Mouse (Mus musculus) midbrain, embryonic 16.5 days (tissue): Measurements from ENCODE around the gene Lef1. TPM values are rescaled to one million over a fixed set of nuclear protein-coding genes. Genes with fewer than 3 reads are reported as not detected.

Source experiments
- ATAC-seq: fragments of 200-750 bp; cut with Nextera tagmentation; 2 replicates; pipeline ENCODE4 v1.8.0; 2017; ENCODE audit warnings: moderate TSS enrichment
- H3K27ac ChIP-seq: fragments of 300-500 bp; sonication (generic); 2 replicates; pipeline ENCODE4 v1.5.1; 2014; ENCODE audit warnings: mild to moderate bottlenecking, low read length, mixed read lengths
- H3K27me3 ChIP-seq: fragments of 300-500 bp; sonication (generic); 2 replicates; pipeline ENCODE4 v1.6.1; 2014; ENCODE audit warnings: low read depth, low read length, mixed read lengths; ENCODE audit not compliant: control insufficient read depth, insufficient read depth
- H3K36me3 ChIP-seq: fragments of 300-500 bp; sonication (generic); 2 replicates; pipeline ENCODE4 v1.6.1; 2014; ENCODE audit warnings: mild to moderate bottlenecking, low read length, moderate library complexity, mixed read lengths; ENCODE audit not compliant: control insufficient read depth, insufficient read depth
- H3K4me1 ChIP-seq: fragments of 300-500 bp; sonication (generic); 2 replicates; pipeline ENCODE4 v1.6.1; 2014; ENCODE audit warnings: mild to moderate bottlenecking, low read length, mixed read lengths; ENCODE audit not compliant: control insufficient read depth, insufficient read depth
- H3K4me2 ChIP-seq: fragments of 300-500 bp; sonication (generic); 2 replicates; pipeline ENCODE4 v1.6.1; 2014; ENCODE audit warnings: mild to moderate bottlenecking, low read length, mixed read lengths
- H3K4me3 ChIP-seq: fragments of 300-500 bp; sonication (generic); 2 replicates; pipeline ENCODE4 v1.5.1; 2014; ENCODE audit warnings: low read depth, mild to moderate bottlenecking, low read length, moderate library complexity, mixed read lengths
- H3K9ac ChIP-seq: fragments of 300-500 bp; sonication (generic); 2 replicates; pipeline ENCODE4 v1.6.1; 2014; ENCODE audit warnings: low read depth, low read length, mixed read lengths
- H3K9me3 ChIP-seq: fragments of 300-500 bp; sonication (generic); replicated peaks from 2 replicates; pipeline ENCODE4 v1.6.1; 2014; ENCODE audit warnings: mild to moderate bottlenecking, low read length, mixed read lengths; ENCODE audit not compliant: control insufficient read depth, poor library complexity, severe bottlenecking
- WGBS: fragments of 180-500 bp; shearing (Covaris S2); extraction: QIAGEN DNeasy Blood & Tissue Kit; methylation state at CpG from one replicate; pipeline ENCODE4 v1.1.7; 2014; 5-methylcytosine and 5-hydroxymethylcytosine counted together
- polyA plus RNA-seq: library from polyadenylated mRNA; unstranded; fragments of >200 nt; fragmentation: Nextera tagmentation; extraction: Ambion mirVana; gene quantifications from 2 replicates; pipeline ENCODE4 v1.2.1, GENCODE M21; 2015

Gene Lef1
- polyA plus RNA-seq, 1 experiment from 2014 or later: 81.3 TPM

DNA sequence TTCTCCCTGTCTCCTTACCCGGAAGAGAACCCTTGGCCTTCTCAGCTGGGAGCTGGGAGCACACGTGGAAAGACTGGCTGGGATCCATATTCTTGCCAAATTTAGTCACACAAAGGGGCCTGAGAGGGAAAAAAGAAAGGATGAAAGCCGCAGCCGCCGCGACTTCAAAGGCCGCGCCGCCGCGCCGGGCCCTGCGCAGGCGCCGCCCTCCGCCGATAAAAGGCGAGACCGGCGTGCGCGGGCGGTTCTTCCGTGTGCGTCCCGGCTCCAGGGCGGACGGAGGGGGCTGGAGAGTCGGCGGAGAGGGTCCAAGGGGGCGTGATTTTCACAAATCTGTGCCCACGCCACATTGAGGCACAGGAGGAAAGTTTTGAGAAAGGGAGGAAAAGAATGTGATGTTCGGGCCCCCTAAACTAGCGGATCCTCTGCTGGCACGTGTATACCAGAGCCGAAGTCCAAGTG is 4.3 kb upstream of the Lef1 start:
- peak overlapping the region; percentile 87 for H3K4me2 ChIP-seq
- H3K27me3 ChIP-seq: 0 out of 2 replicates have a peak, but pooled peaks cover 4% of the 10 kb centered on the region
- under 1% methylated on average over 36 of the region's 36 CpGs for WGBS
- peak overlapping the region; percentile 65 for H3K9ac ChIP-seq
- H3K27ac ChIP-seq: peak overlapping the region; percentile 80
- H3K9me3 ChIP-seq: no peaks in the 10 kb centered on the region
- H3K4me1 ChIP-seq: peaks cover 33% of the 10 kb centered on the region
- peak overlapping the region; percentile 34 for H3K4me3 ChIP-seq
- no peaks in the 10 kb centered on the region for H3K36me3 ChIP-seq
- peak; percentile 61 for ATAC-seq

DNA sequence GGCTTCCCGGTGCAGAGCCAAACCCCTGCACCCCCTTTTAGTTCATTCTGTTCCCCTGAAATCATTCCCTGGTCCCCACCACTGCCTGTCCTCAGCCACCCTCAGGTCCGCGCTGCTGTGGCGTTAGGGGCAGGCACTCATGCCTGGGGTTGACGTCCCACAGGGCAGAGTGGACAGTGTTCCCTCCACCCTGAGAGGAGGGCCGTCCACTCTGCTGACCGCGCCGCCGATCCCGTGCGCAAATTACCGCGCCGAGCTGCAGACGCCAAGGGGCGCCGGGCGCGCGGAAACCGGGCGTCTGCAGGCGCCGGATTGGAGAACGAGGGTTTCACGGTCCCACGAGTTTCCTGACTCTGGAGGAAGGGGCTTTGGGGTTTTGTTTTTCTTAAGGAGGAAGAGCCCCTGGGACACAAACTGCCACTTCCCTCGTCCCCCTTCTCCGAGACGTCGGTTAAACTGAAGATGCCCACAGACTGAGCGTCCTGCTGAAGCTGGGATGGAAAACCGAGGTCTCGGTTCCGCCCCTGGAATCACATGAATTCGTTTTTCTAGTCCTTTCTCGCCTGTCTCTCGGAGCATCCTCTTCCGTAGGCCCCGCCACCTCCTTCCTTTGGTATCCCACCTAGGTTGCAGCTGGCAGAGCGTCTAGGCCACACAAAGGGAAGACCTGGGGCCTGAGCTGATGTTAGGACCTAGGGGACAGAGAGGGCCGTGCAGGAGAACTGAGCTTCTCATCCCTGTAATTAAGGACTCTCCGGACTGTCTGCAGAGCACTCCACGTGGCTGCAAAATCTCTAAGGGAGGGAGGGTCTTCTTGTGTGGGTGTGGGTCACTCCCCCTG is 3.6 kb upstream of the Lef1 start:
- WGBS: 1% methylated on average over 45 of the region's 45 CpGs
- H3K36me3 ChIP-seq: no peaks in the 10 kb centered on the region
- H3K9ac ChIP-seq: peak overlapping the region; percentile 65
- H3K4me3 ChIP-seq: peak overlapping the region; percentile 34
- H3K27me3 ChIP-seq: 0 out of 2 replicates have a peak, but pooled peaks cover 4% of the 10 kb centered on the region
- H3K27ac ChIP-seq: peak overlapping the region; percentile 80
- ATAC-seq: peak; percentile 7; the same call in 1 of the 2 replicates
- peaks cover 33% of the 10 kb centered on the region for H3K4me1 ChIP-seq
- no peaks in the 10 kb centered on the region for H3K9me3 ChIP-seq
- H3K4me2 ChIP-seq: peak overlapping the region; percentile 87

DNA sequence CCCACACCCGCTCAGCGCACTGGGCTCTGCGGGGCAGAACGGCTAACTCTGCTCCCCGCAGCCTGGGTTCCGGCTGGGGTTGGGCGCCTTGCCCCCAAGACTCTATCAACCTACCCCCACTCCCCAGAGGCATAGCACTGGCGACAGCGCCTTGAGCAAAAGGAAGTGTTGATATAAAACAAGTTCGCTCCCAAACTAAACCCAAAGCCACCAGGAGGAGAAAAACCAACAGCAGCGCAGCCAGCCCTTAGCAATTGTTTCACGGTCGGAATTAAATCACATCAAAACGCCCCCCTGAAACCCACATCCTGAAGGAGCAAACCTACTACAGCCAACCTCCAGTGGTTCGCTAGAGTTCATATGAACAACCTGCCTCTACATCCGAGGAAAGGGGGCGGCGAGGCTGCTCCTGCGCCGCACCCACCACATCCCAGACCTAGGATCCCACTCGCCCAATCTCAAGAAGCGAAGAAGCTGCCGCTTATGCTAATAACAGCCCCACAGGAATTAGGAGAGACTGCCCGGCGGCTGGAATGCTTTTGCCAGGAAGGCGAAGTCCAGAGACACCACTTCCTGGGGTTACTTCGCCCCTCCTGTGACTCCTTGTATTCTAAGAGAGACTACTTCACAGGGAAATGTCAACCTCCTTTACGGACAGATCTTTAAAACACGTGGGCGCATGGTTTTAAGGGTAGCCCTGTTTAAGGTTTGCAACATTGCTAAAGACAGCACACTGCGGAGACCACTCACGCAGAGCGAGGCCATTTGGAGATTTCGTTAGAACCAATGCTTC is 2.8 kb upstream of the Lef1 start:
- WGBS: 2% methylated on average over 34 of the region's 34 CpGs
- Histone ChIP-seq H3K9ac (peak overlapping the region; percentile 65), H3K27ac (peak overlapping the region; percentile 80), H3K9me3 (no peaks in the 10 kb centered on the region), H3K27me3 (0 out of 2 replicates have a peak, but pooled peaks cover 4% of the 10 kb centered on the region), H3K4me1 (peaks cover 37% of the 10 kb centered on the region), H3K4me3 (peak overlapping the region; percentile 34), H3K36me3 (no peaks in the 10 kb centered on the region), H3K4me2 (peak overlapping the region; percentile 87)
- ATAC-seq: no peak

DNA sequence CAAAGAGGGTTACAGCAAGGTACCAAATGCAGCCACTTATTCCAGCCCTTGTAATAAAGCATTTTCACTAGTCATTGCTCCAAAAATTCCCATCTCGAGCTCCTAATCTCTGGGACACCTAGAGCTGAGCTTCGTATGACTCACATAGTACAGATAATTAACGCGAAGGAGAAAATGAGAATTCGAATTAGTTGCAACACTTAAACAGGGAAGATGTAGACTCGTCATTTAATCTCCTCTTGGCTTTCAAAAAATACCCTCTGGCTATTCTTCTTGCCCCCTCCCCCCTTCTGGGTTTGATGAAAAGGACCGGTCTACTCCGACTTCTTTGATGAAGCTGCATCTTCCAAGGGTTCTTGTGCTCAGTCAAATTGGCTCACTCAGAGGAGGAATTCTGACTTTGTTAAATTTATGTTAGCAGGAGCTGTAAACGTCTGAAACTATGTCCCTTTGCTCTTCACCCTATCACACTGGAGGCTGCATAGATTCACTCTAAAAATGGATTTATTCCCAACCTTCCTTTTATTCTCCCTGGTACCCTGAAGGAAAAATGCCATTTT is 2.1 kb upstream of the Lef1 start:
- Histone ChIP-seq H3K4me2 (peak overlapping the region; percentile 87), H3K9ac (peak overlapping the region; percentile 65; the same call in 1 of the 2 replicates), H3K4me3 (peak overlapping the region; percentile 34), H3K9me3 (no peaks in the 10 kb centered on the region), H3K27ac (peak overlapping the region; percentile 80), H3K4me1 (peaks cover 37% of the 10 kb centered on the region), H3K36me3 (no peaks in the 10 kb centered on the region), H3K27me3 (0 out of 2 replicates have a peak, but pooled peaks cover 4% of the 10 kb centered on the region)
- ATAC-seq: no peak
- 4% methylated on average over 9 of the region's 9 CpGs for WGBS

DNA sequence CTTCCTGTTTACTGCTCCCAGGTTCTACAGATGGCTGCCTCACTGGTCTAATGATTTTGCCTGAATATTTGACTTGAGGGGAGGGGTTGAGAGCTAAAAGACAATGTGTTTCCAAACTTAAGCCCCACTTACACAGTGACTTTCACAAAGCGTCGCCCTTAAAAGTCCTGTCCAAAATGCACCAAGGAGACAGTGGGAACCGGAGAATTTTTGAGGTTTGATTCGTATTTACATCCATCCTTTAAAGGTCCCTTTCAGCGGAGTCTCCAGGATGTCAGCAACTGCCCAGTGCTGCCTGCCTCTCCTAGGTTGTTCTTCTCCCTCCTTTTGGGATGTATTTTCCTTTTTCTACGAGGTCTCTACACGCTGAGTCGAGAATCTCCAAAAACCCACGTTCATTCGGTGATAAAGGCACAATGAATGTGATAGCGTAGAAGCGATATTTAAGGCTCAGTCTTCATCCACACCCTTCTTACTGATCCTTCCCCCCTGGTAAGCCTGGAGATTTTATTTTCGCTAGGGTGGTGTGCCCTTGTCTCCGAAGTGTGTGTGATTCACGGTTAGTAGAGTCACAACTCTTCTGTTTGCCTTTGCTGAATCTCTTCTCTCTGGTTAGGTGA is 1.1 kb upstream of the Lef1 start:
- Histone ChIP-seq H3K36me3 (no peaks in the 10 kb centered on the region), H3K4me2 (peak overlapping the region; percentile 81), H3K4me1 (peaks cover 37% of the 10 kb centered on the region), H3K4me3 (peak overlapping the region; percentile 70), H3K27me3 (0 out of 2 replicates have a peak, but pooled peaks cover under 1% of the 10 kb centered on the region), H3K9ac (peak overlapping the region; percentile 79), H3K27ac (peak overlapping the region; percentile 89), H3K9me3 (no peaks in the 10 kb centered on the region)
- WGBS: 1% methylated on average over 15 of the region's 15 CpGs
- ATAC-seq: no peak

DNA sequence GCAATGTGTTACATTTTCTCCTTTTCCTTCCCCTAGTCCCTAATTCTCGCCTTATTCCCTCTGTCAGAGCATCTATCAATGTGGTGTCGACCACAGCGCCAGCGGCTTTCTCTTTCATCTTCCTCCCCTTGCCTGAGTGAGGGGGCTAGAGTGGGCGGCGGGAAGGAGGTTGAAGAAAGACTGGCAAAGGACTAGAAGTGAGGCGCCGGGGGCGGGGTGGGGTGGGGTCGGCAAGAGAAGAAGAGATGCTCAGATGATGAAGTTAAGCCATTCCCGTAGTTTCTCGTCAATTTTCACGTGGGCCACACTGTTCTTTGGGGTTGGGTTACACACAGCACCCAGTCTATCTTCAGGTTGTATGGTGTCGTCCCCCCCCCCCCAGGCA is 593 bp upstream of the Lef1 start:
- ATAC-seq: peak; percentile 44
- Histone ChIP-seq H3K4me3 (peak overlapping the region; percentile 70), H3K27ac (peak overlapping the region; percentile 89), H3K9me3 (no peaks in the 10 kb centered on the region), H3K4me1 (peaks cover 37% of the 10 kb centered on the region), H3K36me3 (no peaks in the 10 kb centered on the region), H3K9ac (peak overlapping the region; percentile 79), H3K4me2 (peak overlapping the region; percentile 81), H3K27me3 (no peaks in the 10 kb centered on the region)
- WGBS: 1% methylated on average over 14 of the region's 14 CpGs

DNA sequence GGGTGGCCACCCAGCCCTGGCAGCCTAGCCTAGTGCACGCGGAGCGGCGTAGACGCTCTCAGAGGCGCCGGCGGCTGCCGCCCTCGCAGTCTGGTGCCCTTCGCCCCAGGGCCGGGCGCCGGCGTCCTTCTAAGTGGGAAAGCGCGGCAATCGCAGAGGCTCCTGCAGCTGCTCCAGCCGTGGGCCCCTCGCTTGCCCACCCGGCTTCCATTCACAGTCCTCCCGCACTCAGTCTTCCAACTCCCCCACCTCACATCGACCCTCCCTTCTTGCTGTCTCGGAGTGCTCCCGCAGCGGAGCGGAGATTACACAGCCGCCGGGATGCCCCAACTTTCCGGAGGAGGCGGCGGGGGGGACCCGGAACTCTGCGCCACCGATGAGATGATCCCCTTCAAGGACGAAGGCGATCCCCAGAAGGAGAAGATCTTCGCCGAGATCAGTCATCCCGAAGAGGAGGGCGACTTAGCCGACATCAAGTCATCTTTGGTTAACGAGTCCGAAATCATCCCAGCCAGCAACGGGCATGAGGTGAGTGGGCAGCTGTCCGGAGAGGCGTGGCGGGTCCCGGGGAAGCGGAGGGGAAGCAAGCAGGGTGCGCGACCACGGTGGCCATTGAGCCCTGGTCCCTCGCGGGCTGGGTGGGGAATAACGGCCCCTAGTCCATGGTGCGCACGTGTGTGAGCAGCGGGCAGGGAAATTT is 1.0 kb downstream of the Lef1 start:
- peaks cover 29% of the 10 kb centered on the region for H3K4me1 ChIP-seq
- H3K27me3 ChIP-seq: no peaks in the 10 kb centered on the region
- peak overlapping the region; percentile 89 for H3K27ac ChIP-seq
- H3K4me3 ChIP-seq: peak overlapping the region; percentile 70
- peak overlapping the region; percentile 81 for H3K4me2 ChIP-seq
- no peaks in the 10 kb centered on the region for H3K36me3 ChIP-seq
- H3K9ac ChIP-seq: peak overlapping the region; percentile 79
- peak; percentile 13 for ATAC-seq
- under 1% methylated on average over 57 of the region's 59 CpGs for WGBS
- no peaks in the 10 kb centered on the region for H3K9me3 ChIP-seq
